Mouse (Mus musculus) midbrain, embryonic 16.5 days (tissue): Measurements from ENCODE around the gene Itgam. TPM values are rescaled to one million over a fixed set of nuclear protein-coding genes. Genes with fewer than 3 reads are reported as not detected.

ENCODE experiments used
- ATAC-seq: fragments of 200-750 bp; cut with Nextera tagmentation; 2 replicates; pipeline ENCODE4 v1.8.0; 2017; ENCODE audit warnings: moderate TSS enrichment
- H3K27ac ChIP-seq: fragments of 300-500 bp; sonication (generic); 2 replicates; pipeline ENCODE4 v1.5.1; 2014; ENCODE audit warnings: mild to moderate bottlenecking, low read length, mixed read lengths
- H3K27me3 ChIP-seq: fragments of 300-500 bp; sonication (generic); 2 replicates; pipeline ENCODE4 v1.6.1; 2014; ENCODE audit warnings: low read depth, low read length, mixed read lengths; ENCODE audit not compliant: control insufficient read depth, insufficient read depth
- H3K36me3 ChIP-seq: fragments of 300-500 bp; sonication (generic); 2 replicates; pipeline ENCODE4 v1.6.1; 2014; ENCODE audit warnings: mild to moderate bottlenecking, low read length, moderate library complexity, mixed read lengths; ENCODE audit not compliant: control insufficient read depth, insufficient read depth
- H3K4me1 ChIP-seq: fragments of 300-500 bp; sonication (generic); 2 replicates; pipeline ENCODE4 v1.6.1; 2014; ENCODE audit warnings: mild to moderate bottlenecking, low read length, mixed read lengths; ENCODE audit not compliant: control insufficient read depth, insufficient read depth
- H3K4me2 ChIP-seq: fragments of 300-500 bp; sonication (generic); 2 replicates; pipeline ENCODE4 v1.6.1; 2014; ENCODE audit warnings: mild to moderate bottlenecking, low read length, mixed read lengths
- H3K4me3 ChIP-seq: fragments of 300-500 bp; sonication (generic); 2 replicates; pipeline ENCODE4 v1.5.1; 2014; ENCODE audit warnings: low read depth, mild to moderate bottlenecking, low read length, moderate library complexity, mixed read lengths
- H3K9ac ChIP-seq: fragments of 300-500 bp; sonication (generic); 2 replicates; pipeline ENCODE4 v1.6.1; 2014; ENCODE audit warnings: low read depth, low read length, mixed read lengths
- H3K9me3 ChIP-seq: fragments of 300-500 bp; sonication (generic); replicated peaks from 2 replicates; pipeline ENCODE4 v1.6.1; 2014; ENCODE audit warnings: mild to moderate bottlenecking, low read length, mixed read lengths; ENCODE audit not compliant: control insufficient read depth, poor library complexity, severe bottlenecking
- whole genome bisulfite sequencing: fragments of 180-500 bp; shearing (Covaris S2); extraction: QIAGEN DNeasy Blood & Tissue Kit; methylation state at CpG from one replicate; pipeline ENCODE4 v1.1.7; 2014; 5-methylcytosine and 5-hydroxymethylcytosine counted together
- polyA plus RNA-seq: library from polyadenylated mRNA; unstranded; fragments of >200 nt; fragmentation: Nextera tagmentation; extraction: Ambion mirVana; gene quantifications from 2 replicates; pipeline ENCODE4 v1.2.1, GENCODE M21; 2015

The Itgam gene
- polyA plus RNA-seq, 1 experiment from 2014 or later, result 0.90 TPM

GRCm38 (mm10) chr7:128166391-128166790, 104.0 kb downstream of the Itgam start:
- ATAC-seq, result no peak
- H3K4me2 ChIP-seq, result no peak overlapping the region
- no peaks in the 10 kb centered on the region for H3K36me3 ChIP-seq
- WGBS, result 88% methylated on average over 7 of the region's 7 CpGs
- H3K4me1 ChIP-seq, result no peaks in the 10 kb centered on the region
- H3K27ac ChIP-seq, result no peak overlapping the region
- H3K4me3 ChIP-seq, result no peak overlapping the region
- no peak overlapping the region for H3K9ac ChIP-seq
- no peaks in the 10 kb centered on the region for H3K9me3 ChIP-seq
- no peaks in the 10 kb centered on the region for H3K27me3 ChIP-seq

Other genes with a start within 250 kb of the Itgam start
- 18.3 and 19.7 TPM in 2 replicates for gene Stx4a, start 238.3 kb upstream of the Itgam start, polyA plus RNA-seq
- 66.5 and 82.2 TPM in 2 replicates for gene Stx1b, start 238.1 kb upstream of the Itgam start, polyA plus RNA-seq
- 8.3 and 10.6 TPM in 2 replicates for gene Zfp646, start 186.4 kb upstream of the Itgam start, polyA plus RNA-seq
- gene Zfp668, start 185.8 kb upstream of the Itgam start, polyA plus RNA-seq, result 37.8 and 38.8 TPM in 2 replicates
- 1.1 and 1.2 TPM in 2 replicates for gene Prss53, start 171.7 kb upstream of the Itgam start, polyA plus RNA-seq
- not detected in 2 replicates for gene Gm21974, start 167.2 kb upstream of the Itgam start, polyA plus RNA-seq
- gene Vkorc1, start 167.0 kb upstream of the Itgam start, polyA plus RNA-seq, result 55.1 and 59.5 TPM in 2 replicates
- gene Bckdk, start 158.6 kb upstream of the Itgam start, polyA plus RNA-seq, result 61.3 and 67.1 TPM in 2 replicates
- 46.9 and 48.3 TPM in 2 replicates for gene Kat8, start 150.1 kb upstream of the Itgam start, polyA plus RNA-seq
- gene Prss8, start 132.5 kb upstream of the Itgam start, polyA plus RNA-seq, result 0.20 and 0.27 TPM in 2 replicates
- 12.2 and 13.4 TPM in 2 replicates for gene Prss36, start 115.9 kb upstream of the Itgam start, polyA plus RNA-seq
- 283 and 325 TPM in 2 replicates for gene Fus, start 95.2 kb upstream of the Itgam start, polyA plus RNA-seq
- 2.3 and 6.9 TPM in 2 replicates for gene Pycard, start 68.8 kb upstream of the Itgam start, polyA plus RNA-seq
- gene Trim72, start 58.7 kb upstream of the Itgam start, polyA plus RNA-seq, result not detected in 2 replicates
- gene Gm49368, start within 50 bp of the Itgam start, polyA plus RNA-seq, result not detected in 2 replicates
- 0.09 and 0.21 TPM in 2 replicates for gene Itgax, start 66.9 kb downstream of the Itgam start, polyA plus RNA-seq
- not detected in 2 replicates for gene Itgad, start 91.7 kb downstream of the Itgam start, polyA plus RNA-seq
- gene Cox6a2, start 143.7 kb downstream of the Itgam start, polyA plus RNA-seq, result 0.38 TPM in 1 of 2 replicates, not detected in the other
- 12.4 and 12.7 TPM in 2 replicates for gene Armc5, start 174.7 kb downstream of the Itgam start, polyA plus RNA-seq
- gene 9130023H24Rik, start 175.4 kb downstream of the Itgam start, polyA plus RNA-seq, result 6.8 and 7.7 TPM in 2 replicates
- 22.0 and 23.3 TPM in 2 replicates for gene Tgfb1i1, start 184.2 kb downstream of the Itgam start, polyA plus RNA-seq
- not detected in 2 replicates for gene Slc5a2, start 203.0 kb downstream of the Itgam start, polyA plus RNA-seq
- gene BC017158, start 235.5 kb downstream of the Itgam start, polyA plus RNA-seq, result 22.9 and 25.9 TPM in 2 replicates